Mouse (Mus musculus): ENCODE measurements around the gene Tmem233.

- TF ChIP-seq CTCF (IDR thresholded peaks at IDR 0.05), result no peak
- no peak for TF ChIP-seq POLR2A (IDR thresholded peaks at IDR 0.05; ENCODE audit: insufficient read depth, low read depth, low read length)
These were observed 52.4 kb downstream of the Tmem233 start for GRCm38 (mm10) chr5:116030566-116031189.

Measured in heart, adult 2 months (tissue).